Comparison of ENCODE assay signal across 7 mouse cellular contexts in genomic region chr11:26209811-26210581, GRCm38 (mm10). TPM values are rescaled to one million over a fixed set of nuclear protein-coding genes. Genes with fewer than 3 reads are reported as not detected.
A peak's percentile ranks its signal among the peaks of the same experiment; 100 is the strongest.
DNase-seq lines count a peak whose midpoint lies in the region; ATAC-seq lines count a peak whose summit lies in the region.

No protein-coding gene starts in this region.

- peak; percentile 35 to 45 for DNase-seq in adrenal gland, postnatal 4 days (ENCODE audit: low spot score in 2 of 2)
- peak; percentile 47 for DNase-seq in embryo, embryonic 11.5 days (ENCODE audit: low read depth, low spot score)
- DNase-seq in heart, adult 11 months: peak; percentile 97
- peak; percentile 73 for DNase-seq in kidney, adult 11 months
- peak; percentile 34 to 52 for DNase-seq in spleen, postnatal 10 days (ENCODE audit: low spot score in 2 of 2)

- no peaks in the 10 kb centered on the region for H3K27me3 ChIP-seq in limb, embryonic 12.5 days
- H3K27me3 ChIP-seq in midbrain, embryonic 12.5 days: no peaks in the 10 kb centered on the region

- no peaks in the 10 kb centered on the region for H3K9me3 ChIP-seq in limb, embryonic 12.5 days
- no peaks in the 10 kb centered on the region for H3K9me3 ChIP-seq in midbrain, embryonic 12.5 days

- peak overlapping the region; percentile 65 for H3K4me3 ChIP-seq in limb, embryonic 12.5 days (replicated peaks)
- peak overlapping the region; percentile 66 for H3K4me3 ChIP-seq in midbrain, embryonic 12.5 days

- H3K4me1 ChIP-seq in limb, embryonic 12.5 days (replicated peaks): no peaks in the 10 kb centered on the region
- H3K4me1 ChIP-seq in midbrain, embryonic 12.5 days: 0 out of 2 replicates have a peak, but pooled peaks cover 3% of the 10 kb centered on the region

- peak; percentile 93 for ATAC-seq in limb, embryonic 12.5 days (ENCODE audit: insufficient number of reproducible peaks, insufficient read depth, low FRiP score, low TSS enrichment, low read depth)
- peak; percentile 96 for ATAC-seq in midbrain, embryonic 12.5 days (ENCODE audit: low FRiP score, low read depth)

- 2% methylated on average over 38 of the region's 73 CpGs for WGBS in limb, embryonic 12.5 days
- 1% methylated on average over 54 of the region's 73 CpGs for WGBS in midbrain, embryonic 12.5 days

- H3K36me3 ChIP-seq in limb, embryonic 12.5 days: no peaks in the 10 kb centered on the region
- H3K36me3 ChIP-seq in midbrain, embryonic 12.5 days: no peaks in the 10 kb centered on the region

- H3K9ac ChIP-seq in limb, embryonic 12.5 days (replicated peaks): peak overlapping the region; percentile 90
- H3K9ac ChIP-seq in midbrain, embryonic 12.5 days (replicated peaks): peak overlapping the region; percentile 90

- peak overlapping the region; percentile 67 for H3K4me2 ChIP-seq in limb, embryonic 12.5 days
- H3K4me2 ChIP-seq in midbrain, embryonic 12.5 days (replicated peaks): peak overlapping the region; percentile 71

- peak overlapping the region; percentile 98 for H3K27ac ChIP-seq in limb, embryonic 12.5 days
- peak overlapping the region; percentile 97 for H3K27ac ChIP-seq in midbrain, embryonic 12.5 days (replicated peaks)

RNA-seq across cellular contexts. Expression of gene 5730522E02Rik, which starts 0.6 kb away (rescaled TPM):
- 1 to 10 TPM in 1 of 2 experiments, under 1 TPM in 1; 0.79 to 1.5 TPM for total RNA-seq in adrenal gland, postnatal 4 days (2021)
- polyA plus RNA-seq in limb, embryonic 12.5 days (2016; fragmentation: Nextera tagmentation; extraction: Ambion mirVana): 8.9 and 9.8 TPM in 2 replicates
- polyA plus RNA-seq in midbrain, embryonic 12.5 days (2016; fragmentation: Nextera tagmentation; extraction: Ambion mirVana): 8.4 and 9.1 TPM in 2 replicates

Comparison
In these comparisons a context has a peak if more than half of its experiments do, and no peak if none do; other contexts are left out.
1. Peak in every context shown above with its lines: DNase-seq, ATAC-seq, H3K4me3 ChIP-seq and H3K27ac ChIP-seq.
2. DNase-seq: peak in every context shown above with its lines; median percentile 97 in heart, adult 11 months; 73 in kidney, adult 11 months; 47 in embryo, embryonic 11.5 days; 43 in spleen, postnatal 10 days; 40 in adrenal gland, postnatal 4 days.